Mouse (Mus musculus): ENCODE measurements at regions not wholly inside any gene's neighbourhood (a gene's known extent, or its start where the extent isn't known, plus 50 kb on each side); places are given as distances from the start of the nearest gene placed in this dataset.

DNA sequence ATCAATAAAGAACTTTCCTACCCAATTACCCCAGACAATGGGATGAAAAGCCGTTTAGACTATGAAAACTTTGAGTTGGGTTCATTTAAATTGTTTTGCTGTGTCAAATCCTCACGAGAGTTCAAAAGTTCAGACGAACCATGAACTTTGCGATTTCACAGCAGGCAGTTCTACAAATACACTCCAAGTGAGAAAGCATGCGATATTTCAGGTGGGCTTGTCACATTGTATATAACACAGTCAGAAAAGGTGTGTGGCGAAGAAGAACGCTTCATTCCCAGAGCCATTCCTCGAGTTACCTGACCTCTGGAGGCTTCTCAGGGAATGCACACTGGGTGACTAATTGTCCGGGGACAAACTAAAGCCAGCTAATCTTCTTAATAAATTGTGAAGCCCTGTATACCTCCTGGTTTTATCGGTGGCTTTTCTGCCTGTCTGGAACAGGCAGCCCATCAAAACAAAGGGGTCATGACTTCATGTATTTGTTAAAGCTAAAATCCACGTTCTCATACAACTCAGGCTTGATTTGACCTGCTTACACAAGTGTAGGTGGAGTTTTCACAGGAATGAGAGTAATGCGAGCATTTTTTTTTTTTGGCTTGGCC lies 92.1 kb downstream of the Cyp26a1 start:
- H3K4me2 ChIP-seq (ENCODE audit: low read depth, low read length) = no peak overlapping the region
- H3K27ac ChIP-seq (replicated peaks; ENCODE audit: low read depth, low read length) = no peak overlapping the region
- DNase-seq (ENCODE audit: low spot score) (no peak), ATAC-seq (ENCODE audit: low read depth) (peak; percentile 18; the same call in 1 of the 2 replicates)
- H3K4me1 ChIP-seq (ENCODE audit: control insufficient read depth, insufficient read depth, low read length) = peaks cover 3% of the 10 kb centered on the region; the same call in 1 of the 2 replicates
- no peaks in the 10 kb centered on the region for H3K9me3 ChIP-seq (ENCODE audit: control insufficient read depth, low read length)
- no peaks in the 10 kb centered on the region for H3K27me3 ChIP-seq (replicated peaks; ENCODE audit: control insufficient read depth, insufficient read depth, low read length)
- no peaks in the 10 kb centered on the region for H3K36me3 ChIP-seq (ENCODE audit: control insufficient read depth, insufficient read depth, low read length)
- H3K9ac ChIP-seq (ENCODE audit: low read depth, low read length) = no peak overlapping the region
- 40% methylated on average over 12 of the region's 12 CpGs for WGBS
- no peak overlapping the region for H3K4me3 ChIP-seq (ENCODE audit: low read depth, low read length)

DNA sequence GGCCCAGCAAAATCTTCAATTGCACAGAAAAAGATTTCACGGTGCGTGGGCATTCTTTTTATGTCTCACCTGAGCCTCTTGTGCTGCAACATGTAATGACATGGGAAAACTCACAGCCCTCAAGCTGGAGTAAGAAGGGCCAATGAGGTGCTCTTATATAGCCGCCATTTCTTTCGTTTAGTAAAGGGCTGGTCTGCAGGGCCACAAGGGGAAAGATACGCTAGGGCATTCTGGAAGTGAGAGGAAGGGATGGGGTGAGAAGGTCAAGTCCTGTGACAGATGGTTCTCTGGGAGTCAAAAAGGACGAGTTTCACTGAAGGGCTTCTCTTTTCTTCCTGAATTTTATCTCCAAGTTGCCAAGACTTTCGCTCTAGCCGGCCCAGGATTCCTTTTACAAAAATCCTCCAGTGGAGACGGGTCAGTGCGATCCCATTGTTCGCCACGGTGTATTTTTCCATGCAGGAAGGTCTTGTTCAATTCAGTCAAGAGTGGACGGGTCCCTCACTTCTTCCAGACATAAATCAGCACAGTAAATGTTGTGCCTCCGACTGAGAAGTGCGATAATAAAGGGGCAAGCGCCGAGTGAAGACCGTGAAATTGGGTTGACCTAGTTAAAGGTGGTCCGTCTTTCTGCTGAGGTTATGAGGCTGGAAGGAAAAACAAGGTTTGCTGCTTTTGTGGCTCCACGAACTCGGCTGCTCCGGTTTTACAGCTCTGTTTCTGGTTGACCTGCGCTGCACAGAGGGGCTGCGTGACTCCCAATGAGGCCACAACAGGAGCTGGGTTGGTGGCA lies 92.9 kb downstream of the Cyp26a1 start:
- 46% methylated on average over 24 of the region's 24 CpGs for WGBS
- Histone ChIP-seq H3K27ac (replicated peaks; ENCODE audit: low read depth, low read length) (no peak overlapping the region), H3K4me1 (ENCODE audit: control insufficient read depth, insufficient read depth, low read length) (peaks cover 3% of the 10 kb centered on the region; the same call in 1 of the 2 replicates), H3K27me3 (replicated peaks; ENCODE audit: control insufficient read depth, insufficient read depth, low read length) (no peaks in the 10 kb centered on the region), H3K36me3 (ENCODE audit: control insufficient read depth, insufficient read depth, low read length) (no peaks in the 10 kb centered on the region), H3K9ac (ENCODE audit: low read depth, low read length) (no peak overlapping the region), H3K9me3 (ENCODE audit: control insufficient read depth, low read length) (no peaks in the 10 kb centered on the region), H3K4me2 (ENCODE audit: low read depth, low read length) (no peak overlapping the region), H3K4me3 (ENCODE audit: low read depth, low read length) (no peak overlapping the region)
- peak; percentile 23 for DNase-seq (ENCODE audit: low spot score)
- peak; percentile 53; the same call in 1 of the 2 replicates for ATAC-seq (ENCODE audit: low read depth)

DNA sequence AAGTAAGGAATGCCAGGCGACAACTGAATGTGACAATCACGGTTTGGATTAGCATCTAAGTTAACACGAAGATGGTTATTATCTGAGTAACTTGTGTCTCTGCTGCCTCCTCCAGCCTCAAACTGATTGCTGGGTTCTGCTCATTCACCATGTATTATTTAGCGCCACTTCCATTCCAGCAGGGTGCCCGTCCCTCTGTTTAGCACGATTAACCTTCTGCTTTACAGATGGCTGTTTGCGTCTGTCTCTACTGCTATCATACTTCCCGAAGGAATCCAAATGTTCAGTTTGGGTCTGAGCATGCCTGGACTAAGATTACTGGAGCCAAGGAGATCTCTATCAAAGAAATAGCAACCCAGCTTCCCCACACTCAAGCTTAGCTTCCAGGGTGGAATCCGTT lies 95.6 kb downstream of the Cyp26a1 start:
- no peaks in the 10 kb centered on the region for H3K27me3 ChIP-seq (replicated peaks; ENCODE audit: control insufficient read depth, insufficient read depth, low read length)
- H3K4me2 ChIP-seq (ENCODE audit: low read depth, low read length) = no peak overlapping the region
- DNase-seq (ENCODE audit: low spot score) (no peak), ATAC-seq (ENCODE audit: low read depth) (no peak)
- no peak overlapping the region for H3K9ac ChIP-seq (ENCODE audit: low read depth, low read length)
- peaks cover 3% of the 10 kb centered on the region; the same call in 1 of the 2 replicates for H3K4me1 ChIP-seq (ENCODE audit: control insufficient read depth, insufficient read depth, low read length)
- no peaks in the 10 kb centered on the region for H3K36me3 ChIP-seq (ENCODE audit: control insufficient read depth, insufficient read depth, low read length)
- WGBS = 86% methylated on average over 9 of the region's 9 CpGs
- H3K27ac ChIP-seq (replicated peaks; ENCODE audit: low read depth, low read length) = no peak overlapping the region
- H3K9me3 ChIP-seq (ENCODE audit: control insufficient read depth, low read length) = no peaks in the 10 kb centered on the region
- no peak overlapping the region for H3K4me3 ChIP-seq (ENCODE audit: low read depth, low read length)

DNA sequence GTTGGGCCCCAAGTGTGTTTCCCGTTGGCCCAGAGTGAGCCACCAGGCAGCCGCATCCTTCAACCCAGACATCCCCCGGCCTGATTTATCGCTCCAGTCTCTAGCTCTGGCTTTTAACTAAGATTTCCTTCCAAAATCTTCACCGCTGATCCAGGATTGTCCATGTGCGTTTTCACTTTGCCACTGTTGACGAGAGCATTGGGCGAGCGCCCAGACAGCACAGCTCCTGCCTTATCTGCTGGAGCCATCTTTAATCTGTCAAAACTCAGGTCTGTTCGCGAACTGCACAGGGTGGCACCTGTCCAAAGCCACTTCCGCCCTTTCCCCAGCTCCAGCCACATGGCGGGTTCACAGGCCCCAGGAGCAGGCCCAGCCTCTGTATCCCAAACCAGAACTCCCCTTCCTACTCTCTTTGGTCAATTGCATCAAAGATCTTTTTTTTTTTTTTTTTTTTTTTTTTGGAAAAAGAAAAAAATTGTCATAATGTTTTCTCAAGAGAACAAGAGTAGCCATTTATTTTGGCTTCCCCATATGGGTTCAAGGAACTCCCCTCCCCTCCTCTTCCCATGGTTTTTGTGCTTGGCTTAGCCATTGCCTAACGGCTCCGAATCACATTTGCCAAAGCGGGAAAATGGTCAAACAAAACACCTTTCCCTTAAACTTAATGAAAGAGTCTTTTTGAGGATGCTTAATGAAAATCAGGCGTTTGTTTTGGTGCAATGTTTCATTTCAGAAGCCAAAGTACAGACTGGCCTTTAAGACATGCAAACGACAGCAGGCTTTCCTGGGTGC lies 98.2 kb downstream of the Cyp26a1 start:
- Histone ChIP-seq H3K9me3 (ENCODE audit: control insufficient read depth, low read length) (no peaks in the 10 kb centered on the region), H3K27me3 (replicated peaks; ENCODE audit: control insufficient read depth, insufficient read depth, low read length) (no peaks in the 10 kb centered on the region), H3K27ac (replicated peaks; ENCODE audit: low read depth, low read length) (no peak overlapping the region), H3K4me3 (ENCODE audit: low read depth, low read length) (no peak overlapping the region), H3K4me1 (ENCODE audit: control insufficient read depth, insufficient read depth, low read length) (no peaks in the 10 kb centered on the region), H3K4me2 (ENCODE audit: low read depth, low read length) (no peak overlapping the region), H3K36me3 (ENCODE audit: control insufficient read depth, insufficient read depth, low read length) (no peaks in the 10 kb centered on the region), H3K9ac (ENCODE audit: low read depth, low read length) (no peak overlapping the region)
- peak; percentile 73 for DNase-seq (ENCODE audit: low spot score)
- WGBS = 78% methylated on average over 18 of the region's 18 CpGs
- peak; percentile 55 for ATAC-seq (ENCODE audit: low read depth)

DNA sequence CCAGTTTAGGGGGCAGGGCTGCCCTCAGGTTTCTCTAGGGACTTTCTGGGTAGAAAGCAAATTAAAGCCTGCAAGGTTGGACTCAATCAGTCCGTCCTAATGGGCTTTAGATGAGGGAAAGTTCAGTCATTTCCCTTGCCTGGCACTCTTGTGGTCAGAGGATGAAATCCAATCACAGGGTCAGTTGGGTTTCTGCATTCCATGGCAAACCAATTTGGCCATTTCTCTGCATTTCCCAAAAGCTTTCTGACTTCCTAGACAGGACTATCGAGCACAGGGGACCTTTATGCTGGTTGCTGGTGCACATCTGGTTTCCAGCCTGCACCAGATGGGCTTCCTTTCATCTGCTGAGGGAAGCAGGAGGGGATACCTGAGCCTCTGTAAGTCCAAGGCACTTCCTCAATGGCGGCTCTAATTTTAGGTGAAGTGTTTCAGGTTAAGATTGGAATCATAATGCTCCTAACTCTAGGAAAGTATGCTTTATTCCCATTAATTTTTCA lies 102.6 kb downstream of the Cyp26a1 start:
- no peak for DNase-seq (ENCODE audit: low spot score)
- H3K36me3 ChIP-seq (ENCODE audit: control insufficient read depth, insufficient read depth, low read length) = no peaks in the 10 kb centered on the region
- H3K27me3 ChIP-seq (replicated peaks; ENCODE audit: control insufficient read depth, insufficient read depth, low read length) = no peaks in the 10 kb centered on the region
- H3K9me3 ChIP-seq (ENCODE audit: control insufficient read depth, low read length) = no peaks in the 10 kb centered on the region
- no peak overlapping the region for H3K27ac ChIP-seq (replicated peaks; ENCODE audit: low read depth, low read length)
- H3K4me3 ChIP-seq (ENCODE audit: low read depth, low read length) = no peak overlapping the region
- H3K4me2 ChIP-seq (ENCODE audit: low read depth, low read length) = no peak overlapping the region
- WGBS = 21% methylated on average over 3 of the region's 3 CpGs
- no peaks in the 10 kb centered on the region for H3K4me1 ChIP-seq (ENCODE audit: control insufficient read depth, insufficient read depth, low read length)
- no peak overlapping the region for H3K9ac ChIP-seq (ENCODE audit: low read depth, low read length)
- no peak for ATAC-seq (ENCODE audit: low read depth)

DNA sequence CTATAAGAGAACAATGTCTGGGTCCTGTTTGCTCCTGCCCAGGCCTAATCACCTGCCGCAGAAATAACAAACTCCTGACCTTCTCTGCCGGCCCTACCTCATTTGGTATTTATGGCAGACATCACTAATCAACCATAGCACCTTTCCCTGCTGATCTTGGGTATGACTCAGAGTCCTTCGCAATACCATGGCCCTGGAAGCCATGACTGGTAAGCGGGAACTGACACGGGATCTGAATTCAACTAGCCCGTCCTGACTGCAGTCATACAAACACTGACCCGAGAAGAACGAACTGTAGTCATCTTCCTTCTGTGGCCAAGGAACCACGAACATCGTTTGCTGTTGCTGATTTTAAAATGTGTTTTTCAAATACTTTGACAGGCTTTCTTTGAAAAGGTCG lies 112.1 kb downstream of the Cyp26a1 start:
- Histone ChIP-seq H3K27ac (replicated peaks; ENCODE audit: low read depth, low read length) (no peak overlapping the region), H3K36me3 (ENCODE audit: control insufficient read depth, insufficient read depth, low read length) (no peaks in the 10 kb centered on the region), H3K4me1 (ENCODE audit: control insufficient read depth, insufficient read depth, low read length) (peaks cover 8% of the 10 kb centered on the region), H3K9me3 (ENCODE audit: control insufficient read depth, low read length) (no peaks in the 10 kb centered on the region), H3K4me3 (ENCODE audit: low read depth, low read length) (no peak overlapping the region), H3K9ac (ENCODE audit: low read depth, low read length) (no peak overlapping the region), H3K4me2 (ENCODE audit: low read depth, low read length) (no peak overlapping the region), H3K27me3 (replicated peaks; ENCODE audit: control insufficient read depth, insufficient read depth, low read length) (no peaks in the 10 kb centered on the region)
- ATAC-seq (ENCODE audit: low read depth) = no peak
- no peak for DNase-seq (ENCODE audit: low spot score)
- 87% methylated on average over 11 of the region's 11 CpGs for WGBS

DNA sequence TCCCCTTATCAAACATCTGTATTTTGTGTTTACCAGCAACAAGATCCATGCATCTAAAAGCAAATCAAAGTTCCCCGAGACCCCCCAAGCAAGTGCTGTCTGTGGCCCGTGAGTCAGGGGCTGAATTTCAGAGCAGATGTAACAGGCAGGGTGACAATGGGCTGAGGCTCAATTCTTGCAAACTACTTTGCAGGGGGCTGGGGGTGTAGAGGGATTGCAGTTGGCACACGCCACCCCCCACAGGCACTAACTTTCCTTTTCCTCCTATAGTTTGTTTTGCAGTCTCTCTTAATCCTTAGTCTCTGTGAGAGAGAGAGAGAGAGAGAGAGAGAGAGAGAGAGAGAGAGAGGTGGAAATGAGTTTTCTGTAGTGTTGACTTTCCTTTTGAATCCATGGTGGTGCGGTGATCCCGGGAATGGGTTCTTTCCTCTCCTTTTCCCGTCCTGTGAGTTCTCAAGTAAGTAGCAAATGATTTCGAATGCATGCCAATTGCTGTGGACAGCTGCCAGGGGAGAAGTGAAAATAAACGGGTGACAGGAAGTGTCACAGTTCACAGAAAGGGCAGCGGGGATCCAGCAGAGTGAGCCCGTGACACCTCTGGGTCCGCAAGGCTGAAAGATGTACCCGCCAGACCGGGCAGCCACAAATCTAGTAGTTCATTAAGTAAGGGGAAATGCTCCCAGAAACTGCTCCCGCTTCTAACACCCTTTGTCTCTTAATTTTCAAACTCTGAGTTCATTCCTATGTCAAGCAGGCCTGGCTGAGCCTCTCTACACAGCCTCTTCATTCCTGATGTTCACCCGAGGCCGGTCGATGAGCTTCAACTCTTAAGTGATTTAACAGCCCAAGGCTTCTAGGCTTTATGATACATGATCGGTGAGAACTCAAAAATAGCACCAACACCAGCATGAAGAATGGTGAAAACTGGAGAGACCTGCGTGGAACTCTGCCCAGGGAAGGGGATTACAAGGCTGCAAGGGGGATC lies 116.8 kb downstream of the Cyp26a1 start:
- Histone ChIP-seq H3K9ac (ENCODE audit: low read depth, low read length) (no peak overlapping the region), H3K27ac (replicated peaks; ENCODE audit: low read depth, low read length) (no peak overlapping the region), H3K27me3 (replicated peaks; ENCODE audit: control insufficient read depth, insufficient read depth, low read length) (no peaks in the 10 kb centered on the region), H3K4me1 (ENCODE audit: control insufficient read depth, insufficient read depth, low read length) (peaks cover 10% of the 10 kb centered on the region), H3K4me3 (ENCODE audit: low read depth, low read length) (no peak overlapping the region), H3K4me2 (ENCODE audit: low read depth, low read length) (peak overlapping the region; percentile 28; the same call in 1 of the 2 replicates), H3K9me3 (ENCODE audit: control insufficient read depth, low read length) (no peaks in the 10 kb centered on the region), H3K36me3 (ENCODE audit: control insufficient read depth, insufficient read depth, low read length) (no peaks in the 10 kb centered on the region)
- peak; percentile 57 for DNase-seq (ENCODE audit: low spot score)
- WGBS = 19% methylated on average over 19 of the region's 19 CpGs
- no peak for ATAC-seq (ENCODE audit: low read depth)

DNA sequence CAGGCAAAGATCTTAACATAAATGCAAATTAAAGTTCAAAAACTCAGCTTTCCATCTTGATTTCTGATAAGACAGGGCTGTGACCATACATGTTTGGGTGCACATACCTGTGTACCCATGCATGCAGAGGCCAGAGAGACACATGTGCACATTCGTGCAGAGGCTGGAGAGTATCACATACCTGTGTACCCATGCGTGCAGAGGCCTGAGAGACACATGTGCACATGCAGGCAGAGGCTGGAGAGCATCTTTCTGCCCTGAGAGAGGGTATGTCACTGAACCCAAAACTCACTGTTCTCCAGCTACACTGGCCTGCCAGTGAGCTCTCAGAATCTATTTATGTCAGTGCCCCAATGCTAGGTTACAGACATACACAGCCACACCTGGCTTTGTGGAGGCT lies 118.0 kb downstream of the Cyp26a1 start:
- no peak overlapping the region for H3K4me2 ChIP-seq (ENCODE audit: low read depth, low read length)
- 65% methylated on average over 2 of the region's 2 CpGs for WGBS
- H3K4me1 ChIP-seq (ENCODE audit: control insufficient read depth, insufficient read depth, low read length) = peaks cover 10% of the 10 kb centered on the region
- no peaks in the 10 kb centered on the region for H3K9me3 ChIP-seq (ENCODE audit: control insufficient read depth, low read length)
- no peak for DNase-seq (ENCODE audit: low spot score)
- H3K27ac ChIP-seq (replicated peaks; ENCODE audit: low read depth, low read length) = no peak overlapping the region
- ATAC-seq (ENCODE audit: low read depth) = no peak
- no peak overlapping the region for H3K9ac ChIP-seq (ENCODE audit: low read depth, low read length)
- H3K4me3 ChIP-seq (ENCODE audit: low read depth, low read length) = no peak overlapping the region
- H3K36me3 ChIP-seq (ENCODE audit: control insufficient read depth, insufficient read depth, low read length) = no peaks in the 10 kb centered on the region
- no peaks in the 10 kb centered on the region for H3K27me3 ChIP-seq (replicated peaks; ENCODE audit: control insufficient read depth, insufficient read depth, low read length)

Data from embryonic facial prominence, embryonic 14.5 days (tissue).